Mouse (Mus musculus) heart, embryonic 12.5 days (tissue): Measurements from ENCODE around the gene Acsl5. TPM values are rescaled to one million over a fixed set of nuclear protein-coding genes. Genes with fewer than 3 reads are reported as not detected.

Experiments used
- polyA plus RNA-seq: library from polyadenylated mRNA; unstranded; fragments of >200 nt; fragmentation: Nextera tagmentation; extraction: Ambion mirVana; gene quantifications from 2 replicates; pipeline ENCODE4 v1.2.1, GENCODE M21; 2016

Gene Acsl5
- polyA plus RNA-seq, 1 experiment from 2014 or later, result 44.0 TPM

Other genes with a start within 250 kb of the Acsl5 start
- 11.9 and 12.8 TPM in 2 replicates for gene Gpam, start 124.7 kb upstream of the Acsl5 start, polyA plus RNA-seq
- gene Tectb, start 71.2 kb upstream of the Acsl5 start, polyA plus RNA-seq, result not detected in 2 replicates
- 0.04 TPM in 1 of 2 replicates, not detected in the other for gene Gucy2g, start 10.7 kb upstream of the Acsl5 start, polyA plus RNA-seq
- gene Zdhhc6, start 64.1 kb downstream of the Acsl5 start, polyA plus RNA-seq, result 71.5 and 72.1 TPM in 2 replicates
- gene Vti1a, start 64.4 kb downstream of the Acsl5 start, polyA plus RNA-seq, result 19.6 TPM in 2 replicates